Comparison of ENCODE assay signal across 9 mouse cellular contexts in the genomic region with DNA sequence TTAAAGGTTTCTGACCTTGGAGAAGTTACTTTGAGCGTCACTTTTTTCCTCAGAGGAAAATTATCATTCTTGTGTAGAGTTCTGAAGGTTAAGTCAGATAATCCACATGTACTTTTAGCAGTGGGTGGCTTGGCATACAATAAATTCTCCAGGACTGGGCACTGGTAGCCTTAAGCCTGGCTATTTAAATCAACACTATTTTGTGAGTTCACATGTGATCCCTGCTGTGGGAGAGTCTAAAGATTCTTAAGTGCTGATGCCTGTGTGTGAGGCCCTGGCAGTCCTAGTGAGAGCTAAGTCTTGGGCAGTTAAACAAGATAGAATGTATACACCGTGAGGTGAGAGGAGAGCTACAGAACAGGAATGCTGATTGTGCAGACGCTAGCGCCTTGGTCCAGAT. TPM values are rescaled to one million over a fixed set of nuclear protein-coding genes. Genes with fewer than 3 reads are reported as not detected.
DNase-seq lines count a peak whose midpoint lies in the region; ATAC-seq and TF ChIP-seq lines count a peak whose summit lies in the region.
"Had no signal": no experiment of that assay in that cellular context is flagged by ENCODE, and none has a peak within 500 bp of the region (broad histone marks: within the 10 kb centered on the region; RNA-seq: fewer than 3 reads in every experiment).

No protein-coding gene starts in this region.

- H3K27ac ChIP-seq in embryonic facial prominence, embryonic 15.5 days (replicated peaks): 0 out of 2 replicates have a peak overlapping the region, but pooled peaks have one; percentile 7
- H3K27ac ChIP-seq in intestine, embryonic 15.5 days: no peak overlapping the region
- H3K27ac ChIP-seq in neural tube, embryonic 14.5 days (ENCODE audit: low read depth, low read length): no peak overlapping the region

- H3K4me2 ChIP-seq in embryonic facial prominence, embryonic 15.5 days (replicated peaks): peak overlapping the region; percentile 79
- peak overlapping the region; percentile 81 for H3K4me2 ChIP-seq in intestine, embryonic 15.5 days (replicated peaks)
- H3K4me2 ChIP-seq in neural tube, embryonic 14.5 days (ENCODE audit: low read depth, low read length): peak overlapping the region; percentile 42

- no peak for TF ChIP-seq POLR2A in lung, adult 2 months (IDR thresholded peaks at IDR 0.05; ENCODE audit: borderline replicate concordance, extremely low read depth, low read depth, low read length)

- TF ChIP-seq CTCF in lung, adult 2 months (IDR thresholded peaks at IDR 0.05; ENCODE audit: insufficient read depth, low read length): no peak

- no peaks in the 10 kb centered on the region for H3K36me3 ChIP-seq in embryonic facial prominence, embryonic 15.5 days
- H3K36me3 ChIP-seq in intestine, embryonic 15.5 days: no peaks in the 10 kb centered on the region
- no peaks in the 10 kb centered on the region for H3K36me3 ChIP-seq in neural tube, embryonic 14.5 days (ENCODE audit: control insufficient read depth, insufficient read depth, low read length)

- peaks cover 11% of the 10 kb centered on the region for H3K4me1 ChIP-seq in lung, adult 2 months (ENCODE audit: control insufficient read depth, insufficient read depth, low read length)
- H3K4me1 ChIP-seq in embryonic facial prominence, embryonic 15.5 days: peaks cover 28% of the 10 kb centered on the region
- H3K4me1 ChIP-seq in intestine, embryonic 15.5 days (replicated peaks): peaks cover 20% of the 10 kb centered on the region
- peaks cover 21% of the 10 kb centered on the region for H3K4me1 ChIP-seq in neural tube, embryonic 14.5 days (ENCODE audit: control insufficient read depth, insufficient read depth, low read length)

- WGBS in lung, adult 2 months: 41% methylated on average over 4 of the region's 4 CpGs
- 36% methylated on average over 4 of the region's 4 CpGs for WGBS in embryonic facial prominence, embryonic 15.5 days
- WGBS in intestine, embryonic 15.5 days: 25% methylated on average over 4 of the region's 4 CpGs
- 40% methylated on average over 4 of the region's 4 CpGs for WGBS in neural tube, embryonic 14.5 days

- H3K9ac ChIP-seq in embryonic facial prominence, embryonic 15.5 days: peak overlapping the region; percentile 94; the same call in 1 of the 2 replicates
- peak overlapping the region; percentile 93; the same call in 1 of the 2 replicates for H3K9ac ChIP-seq in intestine, embryonic 15.5 days
- peak overlapping the region; percentile 96; the same call in 1 of the 2 replicates for H3K9ac ChIP-seq in neural tube, embryonic 14.5 days (replicated peaks; ENCODE audit: low read depth, low read length)

- no peaks in the 10 kb centered on the region for H3K9me3 ChIP-seq in embryonic facial prominence, embryonic 15.5 days (replicated peaks)
- no peaks in the 10 kb centered on the region for H3K9me3 ChIP-seq in intestine, embryonic 15.5 days
- no peaks in the 10 kb centered on the region for H3K9me3 ChIP-seq in neural tube, embryonic 14.5 days (ENCODE audit: control insufficient read depth, low read length)

- no peak for DNase-seq in lung, adult 2 months
- no peak for DNase-seq in lung, postnatal 4 days
- no peak for DNase-seq in right cerebral cortex, postnatal 4 days
- DNase-seq in right cerebral cortex, adult 18-20 months: no peak
- no peak for DNase-seq in left cerebral cortex, adult 18-20 months (ENCODE audit: low spot score in 2 of 2)

- H3K4me3 ChIP-seq in lung, adult 2 months (replicated peaks; ENCODE audit: extremely low read depth, low read depth, low read length): peak overlapping the region; percentile 28
- H3K4me3 ChIP-seq in embryonic facial prominence, embryonic 15.5 days (replicated peaks): peak overlapping the region; percentile 68
- H3K4me3 ChIP-seq in intestine, embryonic 15.5 days (replicated peaks): peak overlapping the region; percentile 93
- peak overlapping the region; percentile 97 for H3K4me3 ChIP-seq in neural tube, embryonic 14.5 days (ENCODE audit: low read depth, low read length)

- no peak for ATAC-seq in embryonic facial prominence, embryonic 15.5 days (ENCODE audit: insufficient number of reproducible peaks, low FRiP score, low TSS enrichment, low read depth)
- ATAC-seq in intestine, embryonic 15.5 days: no peak
- ATAC-seq in neural tube, embryonic 14.5 days (ENCODE audit: low read depth): no peak

- H3K27me3 ChIP-seq in embryonic facial prominence, embryonic 15.5 days: no peaks in the 10 kb centered on the region
- H3K27me3 ChIP-seq in intestine, embryonic 15.5 days (replicated peaks): no peaks in the 10 kb centered on the region
- no peaks in the 10 kb centered on the region; the same call in 1 of the 2 replicates for H3K27me3 ChIP-seq in neural tube, embryonic 14.5 days (ENCODE audit: control insufficient read depth, insufficient read depth, low read length)

RNA-seq across cellular contexts. Expression of a gene that starts 1.9 kb away (rescaled TPM):
- polyA plus RNA-seq in lung, adult 2 months (2012; rRNA removed): 21.9 and 35.1 TPM in 2 replicates
- polyA plus RNA-seq in embryonic facial prominence, embryonic 15.5 days (2015; fragmentation: Nextera tagmentation; extraction: Ambion mirVana): 16.8 and 17.2 TPM in 2 replicates
- polyA plus RNA-seq in intestine, embryonic 15.5 days (2015; fragmentation: Nextera tagmentation; extraction: Ambion mirVana): 11.9 and 12.9 TPM in 2 replicates
- polyA plus RNA-seq in neural tube, embryonic 14.5 days (2014; fragmentation: Nextera tagmentation; extraction: Ambion mirVana): 22.3 and 28.9 TPM in 2 replicates
- total RNA-seq in left cerebral cortex, adult 18-20 months (2021): 10 to 100 TPM; 21.9 to 25.3 TPM

RNA-seq across cellular contexts. Expression of a gene that starts 47.8 kb away (rescaled TPM):
- polyA plus RNA-seq in lung, adult 2 months (2012; rRNA removed): 3.0 and 4.2 TPM in 2 replicates
- 7.4 and 7.9 TPM in 2 replicates for polyA plus RNA-seq in embryonic facial prominence, embryonic 15.5 days (2015; fragmentation: Nextera tagmentation; extraction: Ambion mirVana)
- polyA plus RNA-seq in intestine, embryonic 15.5 days (2015; fragmentation: Nextera tagmentation; extraction: Ambion mirVana): 12.8 and 13.0 TPM in 2 replicates
- 5.8 and 10.8 TPM in 2 replicates for polyA plus RNA-seq in neural tube, embryonic 14.5 days (2014; fragmentation: Nextera tagmentation; extraction: Ambion mirVana)
- 1 to 10 TPM; 2.4 to 3.0 TPM for total RNA-seq in left cerebral cortex, adult 18-20 months (2021)

RNA-seq across cellular contexts. Expression of a gene that starts 58.5 kb away (rescaled TPM):
- polyA plus RNA-seq in lung, adult 2 months (2012; rRNA removed): not detected in 2 replicates
- polyA plus RNA-seq in embryonic facial prominence, embryonic 15.5 days (2015; fragmentation: Nextera tagmentation; extraction: Ambion mirVana): not detected in 2 replicates
- polyA plus RNA-seq in intestine, embryonic 15.5 days (2015; fragmentation: Nextera tagmentation; extraction: Ambion mirVana): not detected in 2 replicates
- not detected in 2 replicates for polyA plus RNA-seq in neural tube, embryonic 14.5 days (2014; fragmentation: Nextera tagmentation; extraction: Ambion mirVana)
- total RNA-seq in left cerebral cortex, adult 18-20 months (2021): not detected
- total RNA-seq: liver, adult 2 months had no signal
- polyA plus RNA-seq: liver, adult 2 months had no signal

Comparison
In these comparisons a context has a peak if more than half of its experiments do, and no peak if none do; other contexts are left out.
1. H3K4me3 ChIP-seq: peak in every context shown above with its lines; median percentile 97 in neural tube, embryonic 14.5 days; 93 in intestine, embryonic 15.5 days; 68 in embryonic facial prominence, embryonic 15.5 days; 28 in lung, adult 2 months.